Mouse (Mus musculus) embryonic fibroblast, embryonic 13.5 days (primary cell): ENCODE data around the gene Ltf.

Experiments used
- CTCF ChIP-seq: IDR thresholded peaks from 2 replicates; pipeline ENCODE4 v1.5.1; 2011; ENCODE audit warnings: mild to moderate bottlenecking, control low read depth, low read length, moderate library complexity, borderline replicate concordance; ENCODE audit not compliant: insufficient read depth
- POLR2A ChIP-seq: IDR thresholded peaks from 2 replicates; pipeline ENCODE4 v1.6.1; 2011; ENCODE audit warnings: low read depth, mild to moderate bottlenecking, control low read depth, low read length, moderate library complexity

DNA sequence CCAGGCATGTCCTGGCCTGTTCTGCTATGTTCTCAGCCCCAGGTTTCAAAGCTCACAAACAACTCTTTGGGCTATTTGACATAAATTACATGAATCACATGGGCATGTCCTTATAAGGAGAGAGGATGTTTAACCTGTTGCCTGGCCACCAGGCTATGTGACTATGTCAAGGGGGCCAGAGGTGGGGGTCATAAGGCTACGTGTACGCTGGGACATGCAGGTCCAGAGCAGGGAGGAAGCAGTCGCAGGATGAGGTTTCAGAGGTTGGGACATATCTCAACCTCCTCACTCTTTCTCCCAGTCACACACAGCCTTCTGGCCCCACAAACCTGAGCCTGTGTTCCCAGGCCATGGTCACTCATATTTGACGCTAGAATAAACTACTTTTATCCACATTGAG lies 48.0 kb downstream of the Ltf start:
- TF ChIP-seq POLR2A = no peak
- TF ChIP-seq CTCF = no peak
